Mouse (Mus musculus) liver, adult (tissue): ENCODE measurements around the gene Zfp688.
"Not testable (repeated sequence)": the region's sequence is repeated elsewhere in the genome, so short reads cannot be mapped to it uniquely, and the experiment has no call there.

ENCODE experiments used
- GATA4 ChIP-seq: IDR thresholded peaks from 2 replicates; pipeline ENCODE4 v1.6.1; 2014; ENCODE audit warnings: mild to moderate bottlenecking, low read length; ENCODE audit not compliant: insufficient replicate concordance

Zfp688 gene

DNA sequence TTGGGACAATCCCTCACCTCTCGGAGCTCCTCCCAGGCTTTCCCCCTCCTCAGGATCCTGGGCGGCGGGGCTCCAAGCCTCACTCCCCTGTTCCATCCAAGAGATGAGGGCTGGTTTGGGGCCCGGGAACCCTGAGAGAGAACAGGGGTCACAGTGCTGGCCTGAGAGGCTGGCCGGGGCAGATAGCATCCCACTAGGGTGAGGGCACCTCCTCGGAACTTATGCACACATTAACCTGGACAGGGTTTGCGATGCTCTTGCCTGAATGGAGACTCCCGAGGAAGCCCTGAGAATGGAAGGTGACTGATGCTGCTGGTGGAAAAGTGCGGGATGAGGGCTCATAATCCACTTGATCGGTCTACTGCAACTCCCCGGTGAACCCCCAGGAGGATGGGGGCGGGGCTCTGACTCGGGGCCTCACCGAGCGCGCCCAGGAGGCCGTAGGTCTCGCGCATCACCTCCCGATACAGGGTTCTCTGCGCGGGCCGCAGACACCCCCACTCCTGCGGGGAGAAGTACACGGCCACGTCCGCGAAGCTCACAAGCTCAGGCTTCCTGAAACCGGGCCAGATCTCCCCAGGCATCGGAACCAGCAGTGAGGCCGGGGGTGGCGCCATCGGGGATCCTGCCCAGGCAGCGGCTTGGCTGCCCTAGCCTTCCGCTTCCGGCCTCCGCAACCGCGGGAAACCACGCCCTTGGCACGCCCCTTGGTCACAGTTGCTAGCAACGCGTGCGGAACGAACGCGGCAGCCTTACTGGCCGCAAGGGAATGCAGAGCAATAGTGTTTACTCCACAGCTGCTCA, at the start of gene Zfp688:
TSS of gene Zfp688 (minus strand) at position 681 of the 804 bp plus-strand sequence.
- TF ChIP-seq GATA4, result peak; percentile 53; the same call in 1 of the 2 replicates

DNA sequence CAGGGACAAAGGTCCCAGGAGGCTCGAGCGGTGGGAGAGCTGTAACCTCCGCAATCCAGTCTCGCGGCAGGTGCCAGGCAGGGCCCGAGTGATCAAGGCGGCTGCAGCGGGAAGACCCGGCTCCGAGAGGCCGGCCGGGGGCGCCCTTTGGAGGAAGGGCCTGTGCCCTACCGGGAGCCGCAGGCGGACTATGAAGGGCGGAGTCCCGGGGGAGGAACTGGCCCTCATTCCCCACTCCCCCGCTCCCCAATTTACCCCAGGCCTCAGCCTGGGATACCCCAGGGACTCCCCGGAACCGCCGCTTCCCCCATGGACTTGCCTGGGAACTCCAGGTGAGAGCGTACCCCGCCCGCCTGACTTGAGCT, 49.8 kb upstream of the Zfp688 start:
- TF ChIP-seq GATA4, result no peak

DNA sequence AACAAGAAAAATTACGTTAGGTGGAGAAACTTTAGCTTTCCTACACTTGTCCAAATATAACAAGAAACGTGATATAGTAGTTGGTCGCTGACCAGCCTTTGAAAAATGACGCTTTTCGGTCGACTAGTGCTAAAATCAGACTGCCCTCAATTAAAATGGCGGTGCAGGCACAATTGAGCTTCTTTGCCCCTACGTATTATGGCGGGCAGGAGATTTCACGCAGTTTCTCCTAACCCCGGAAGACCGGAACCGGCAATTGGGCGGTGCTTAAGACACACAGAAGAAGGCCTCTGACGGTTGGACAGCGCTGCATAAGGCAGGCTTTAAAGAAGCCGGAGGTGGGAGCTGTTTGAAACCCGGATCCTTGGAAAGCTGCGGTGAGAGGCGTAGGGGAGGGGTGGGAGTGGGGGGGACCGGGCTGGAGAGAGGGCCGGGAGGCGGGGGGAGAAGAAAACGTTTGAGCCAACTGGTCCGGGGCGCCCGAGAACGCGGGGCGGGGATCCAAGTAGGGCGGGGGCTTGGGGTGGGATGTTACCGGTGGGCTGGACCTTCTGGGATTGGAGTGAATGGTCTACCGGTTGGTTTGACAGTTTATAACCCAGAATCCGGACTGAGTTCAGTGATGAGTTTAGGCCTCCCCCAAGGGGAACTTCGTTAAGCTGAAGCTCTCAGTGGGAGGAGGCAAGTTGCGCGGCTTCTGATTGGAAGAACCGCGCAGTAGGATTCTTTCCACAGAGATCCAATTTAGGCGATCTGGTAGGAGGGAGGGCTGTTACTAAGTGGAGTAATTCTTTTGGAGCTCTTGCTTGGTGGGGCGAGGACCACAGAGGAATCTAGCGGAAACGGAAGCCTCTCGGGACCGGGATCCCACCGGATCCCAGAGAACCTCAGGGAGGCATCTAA, 49.1 kb upstream of the Zfp688 start:
- TF ChIP-seq GATA4, result no peak

DNA sequence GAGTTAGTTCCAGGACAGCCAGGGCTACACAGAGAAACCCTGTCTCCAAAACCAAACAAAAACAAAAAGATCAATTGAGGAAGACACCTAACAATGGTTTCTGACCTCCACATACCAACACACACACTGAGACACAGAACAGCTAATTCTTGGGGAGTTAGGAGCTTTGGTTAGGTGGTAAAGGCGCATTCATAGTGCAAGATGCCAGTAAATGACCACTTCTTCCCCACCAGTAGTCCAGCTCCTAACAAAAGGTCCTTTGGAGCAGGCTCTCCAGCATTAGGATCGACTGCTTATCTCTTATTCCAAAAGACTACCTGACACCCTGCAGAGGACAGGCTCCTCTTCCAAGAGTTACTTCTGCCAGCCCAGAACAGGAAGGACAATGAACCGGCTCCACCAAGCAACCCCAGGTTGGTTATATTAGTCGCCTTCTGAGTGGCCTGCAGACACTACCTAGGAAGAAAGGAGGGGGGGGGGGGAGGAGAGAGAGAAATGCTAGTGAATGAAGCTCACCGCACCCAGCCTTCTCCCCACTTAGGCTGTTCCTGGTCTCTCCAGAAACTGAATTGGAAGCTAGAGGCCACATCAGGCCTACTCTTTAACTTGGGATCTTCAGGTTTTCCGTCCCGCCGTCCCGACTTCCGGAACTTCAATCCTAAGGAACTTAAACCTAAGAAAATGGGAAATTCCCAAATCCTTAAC, 48.3 kb upstream of the Zfp688 start:
- no peak for TF ChIP-seq GATA4

DNA sequence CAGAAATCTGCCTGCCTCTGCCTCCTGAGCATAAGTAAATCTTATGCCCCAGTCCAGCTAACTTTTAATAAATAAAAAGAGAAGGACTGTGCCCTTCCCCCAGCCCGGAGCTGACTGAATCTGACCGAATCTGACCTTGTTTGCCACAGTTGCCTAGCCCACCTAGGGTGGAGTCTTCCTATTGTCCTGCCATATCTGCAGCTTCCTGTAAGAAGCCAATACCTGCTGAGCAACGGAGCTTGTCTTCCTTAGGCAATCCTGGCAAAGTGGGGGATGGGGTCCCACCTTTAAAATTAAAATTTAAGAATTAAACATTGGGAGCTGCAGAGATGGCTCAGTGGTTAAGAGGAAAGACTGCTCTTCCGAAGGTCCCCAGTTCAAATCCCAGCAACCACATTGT, 44.7 kb upstream of the Zfp688 start:
- no peak for TF ChIP-seq GATA4

GRCm38 (mm10) chr7:127465191-127465590, 43.3 kb upstream of the Zfp688 start:
- no peak for TF ChIP-seq GATA4

DNA sequence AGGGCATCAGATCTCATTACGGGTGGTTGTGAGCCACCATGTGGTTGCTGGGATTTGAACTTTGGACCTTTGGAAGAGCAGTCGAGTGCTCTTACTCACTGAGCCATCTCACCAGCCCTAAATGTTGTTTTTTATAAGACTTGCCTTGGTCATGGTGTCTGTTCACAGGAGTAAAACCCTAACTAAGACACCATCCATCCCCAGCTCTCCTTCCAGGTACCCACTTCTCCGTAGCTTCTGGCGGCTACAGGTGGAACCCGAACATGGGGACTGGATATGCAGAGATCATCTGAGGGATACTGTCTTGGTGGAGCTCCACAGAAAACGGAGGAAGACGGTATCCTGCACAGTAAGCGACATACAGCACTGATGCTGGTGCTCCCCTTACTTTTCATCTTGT, 37.4 kb upstream of the Zfp688 start, which contains the start of gene Prr14:
TSS of gene Prr14 (plus strand) at position 301 of the 400 bp plus-strand sequence.
- TF ChIP-seq GATA4, result not testable (repeated sequence)

GRCm38 (mm10) chr7:127454905-127455304, 33.0 kb upstream of the Zfp688 start:
- TF ChIP-seq GATA4, result no peak

DNA sequence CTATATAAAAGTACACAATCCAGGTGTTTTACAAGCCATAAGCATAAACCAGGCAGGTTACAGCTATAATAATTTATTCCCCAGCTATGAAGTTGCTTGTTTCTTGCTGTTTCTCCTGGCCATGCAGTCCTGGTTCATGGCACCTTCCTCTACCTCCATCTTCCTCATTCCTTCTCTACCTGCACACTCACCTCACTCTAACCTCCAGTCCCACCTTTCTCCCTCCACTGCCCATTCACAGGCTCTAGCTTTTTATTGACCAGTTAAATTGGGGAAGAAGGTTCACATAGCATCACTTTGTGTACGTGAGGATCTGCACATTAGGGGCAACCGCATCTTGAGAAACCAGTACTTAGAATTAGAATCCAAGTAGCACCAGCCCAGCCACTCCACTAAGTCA, 31.2 kb upstream of the Zfp688 start:
- TF ChIP-seq GATA4, result no peak

DNA sequence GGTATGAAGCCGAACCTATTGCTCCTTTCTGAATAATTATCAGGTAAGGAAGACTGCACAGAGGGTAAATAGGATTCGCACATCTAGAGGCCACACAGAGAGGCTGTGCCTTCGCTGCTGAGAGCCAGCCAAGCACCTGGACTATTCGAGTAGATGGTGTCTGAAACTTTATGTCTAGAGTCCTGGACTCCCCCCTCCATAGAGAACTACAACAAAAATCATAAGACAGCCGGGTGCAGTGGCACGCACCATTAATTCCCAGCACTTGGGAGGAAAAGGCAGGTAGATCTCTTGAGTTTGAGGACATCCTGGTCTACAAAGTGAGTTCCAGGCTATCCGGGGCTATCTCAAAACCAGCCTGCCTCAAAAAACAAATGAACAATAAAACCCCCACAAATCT, 28.1 kb upstream of the Zfp688 start:
- TF ChIP-seq GATA4, result no peak

- TF ChIP-seq GATA4, result no peak
Measured at GRCm38 (mm10) chr7:127448521-127449300, 26.8 kb upstream of the Zfp688 start, which contains the start of gene Zfp689. Gene Zfp689 (minus strand): TSS chr7:127449158.

DNA sequence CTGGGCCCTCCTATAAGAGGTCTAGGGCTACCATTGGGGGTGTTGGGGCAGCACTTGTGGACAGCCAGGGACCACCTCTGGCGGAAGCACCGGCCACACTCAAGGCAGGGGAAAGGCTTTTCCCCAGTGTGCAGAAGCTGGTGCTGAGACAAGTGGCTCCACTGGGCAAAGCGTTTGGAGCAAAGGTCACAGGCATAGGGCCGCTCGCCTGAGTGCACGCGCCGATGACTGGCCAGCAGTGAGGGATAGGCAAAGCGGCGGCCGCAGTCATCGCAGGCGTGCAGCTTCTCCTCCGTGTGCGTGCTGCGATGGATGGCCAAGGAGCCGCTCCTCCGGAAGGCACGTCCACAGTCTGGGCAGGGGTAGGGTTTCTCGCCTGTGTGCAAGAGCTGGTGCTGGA, 22.1 kb upstream of the Zfp688 start:
- no peak for TF ChIP-seq GATA4

DNA sequence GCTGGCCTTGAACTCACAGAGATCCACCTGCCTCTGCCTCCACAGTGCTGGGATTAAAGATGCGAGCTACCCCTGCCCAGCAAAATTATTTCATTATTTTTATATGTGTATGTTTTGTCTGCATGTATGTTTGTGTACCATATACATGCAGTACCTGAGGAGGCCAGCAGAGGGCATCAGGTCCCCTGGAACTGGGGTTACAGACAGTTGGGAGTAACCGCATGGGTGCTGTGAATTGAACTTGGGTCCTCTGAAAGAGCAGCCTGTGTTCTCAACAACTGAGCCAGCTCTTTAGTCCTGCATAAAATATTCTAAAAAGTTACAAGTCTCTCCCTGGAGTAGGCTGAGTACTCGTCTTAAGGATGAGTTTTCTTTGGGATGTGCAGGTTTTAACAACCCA, 15.9 kb upstream of the Zfp688 start:
- TF ChIP-seq GATA4, result no peak

GRCm38 (mm10) chr7:127435206-127435605, 13.3 kb upstream of the Zfp688 start:
- no peak for TF ChIP-seq GATA4

DNA sequence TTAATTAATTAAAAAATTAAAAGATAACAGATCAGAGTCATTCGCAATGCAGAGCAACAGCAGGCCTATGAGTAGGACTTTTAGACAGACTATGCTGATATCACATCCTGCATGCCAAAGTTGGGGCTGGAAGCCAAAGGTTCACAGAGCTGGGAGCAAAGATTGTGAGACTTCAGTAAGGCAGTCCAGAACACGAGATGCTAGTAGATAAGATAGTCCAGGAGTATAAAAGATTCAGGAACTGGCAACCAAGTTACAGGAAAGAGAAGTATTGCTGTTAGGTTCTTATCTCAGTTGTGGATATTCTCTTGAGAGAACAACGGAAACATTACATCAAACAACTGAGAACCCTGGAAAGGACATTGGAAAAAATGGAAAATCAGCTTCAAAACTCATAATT, 4.5 kb upstream of the Zfp688 start:
- TF ChIP-seq GATA4, result peak; percentile 94

GRCm38 (mm10) chr7:127425911-127426310, 4.0 kb upstream of the Zfp688 start:
- no peak for TF ChIP-seq GATA4
